Mouse (Mus musculus) kidney, adult 8-10 months (tissue): ENCODE measurements at regions not wholly inside any gene's neighbourhood (a gene's known extent, or its start where the extent isn't known, plus 50 kb on each side); places are given as distances from the start of the nearest gene placed in this dataset.

Source experiments
- DNase-seq, 2 experiments: peaks; one replicate each; pipeline ENCODE4 v3.0.0; 2022

DNA sequence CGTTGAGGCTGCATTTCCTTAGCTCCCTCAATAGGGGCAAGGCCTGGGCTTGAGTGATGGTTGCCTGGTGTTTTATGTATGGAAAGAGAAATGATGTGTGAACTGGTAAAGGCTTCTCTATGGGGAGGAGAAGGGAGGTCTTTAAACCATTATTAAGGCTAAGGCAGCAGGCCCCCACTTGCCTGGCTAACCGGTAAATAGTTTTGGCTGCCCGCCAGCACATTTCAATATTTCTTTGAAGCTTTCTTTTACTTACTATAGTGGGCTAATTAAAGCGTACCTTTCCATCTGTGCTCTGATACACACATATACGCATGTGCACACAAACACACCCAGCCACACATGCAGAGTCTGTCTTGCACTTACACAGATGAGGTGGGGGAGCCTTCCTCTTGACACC, 123.9 kb upstream of the Slc35b3 start:
- DNase-seq: no peak

GRCm38 (mm10) chr13:39074211-39074610, 113.5 kb upstream of the Slc35b3 start:
- no peak for DNase-seq

DNA sequence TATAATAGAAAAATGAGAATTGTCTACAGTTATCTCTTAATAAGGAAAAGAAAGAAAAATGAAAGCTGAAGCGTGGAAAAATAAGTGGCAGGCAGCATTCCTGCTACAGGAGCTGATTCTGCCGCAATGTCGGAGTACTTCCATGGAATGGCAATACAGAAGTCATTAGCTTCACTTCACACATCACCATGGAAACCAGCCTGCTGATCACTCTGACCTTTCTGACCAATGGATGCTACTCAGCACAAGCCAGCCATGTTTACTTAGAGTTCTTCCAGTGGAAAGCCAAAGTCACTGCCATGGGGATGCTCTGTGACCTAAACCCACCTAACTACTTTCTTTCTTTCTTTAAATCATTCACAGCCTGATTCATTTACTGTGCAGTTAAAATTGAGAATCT, 71.6 kb upstream of the Slc35b3 start:
- DNase-seq: no peak

DNA sequence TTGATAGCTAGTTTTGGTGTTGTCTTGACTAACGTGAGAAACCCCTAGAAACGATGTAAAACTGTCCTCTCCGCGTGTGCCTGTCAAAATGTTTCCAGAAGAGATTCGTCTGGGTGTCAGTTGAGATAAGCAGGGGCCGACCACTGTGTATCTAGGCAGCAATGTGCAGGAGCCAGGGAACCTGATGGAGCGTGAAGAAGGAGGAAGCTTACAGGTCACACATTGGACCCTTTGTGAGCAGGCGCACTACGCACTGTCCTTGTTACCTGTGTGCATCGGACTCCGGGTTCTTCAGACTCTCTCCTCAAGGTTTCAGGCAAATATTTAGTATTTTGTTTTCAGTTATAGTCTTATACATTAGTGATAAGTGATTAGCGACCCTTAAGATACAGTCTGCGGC, 59.5 kb upstream of the Slc35b3 start:
- DNase-seq: no peak

DNA sequence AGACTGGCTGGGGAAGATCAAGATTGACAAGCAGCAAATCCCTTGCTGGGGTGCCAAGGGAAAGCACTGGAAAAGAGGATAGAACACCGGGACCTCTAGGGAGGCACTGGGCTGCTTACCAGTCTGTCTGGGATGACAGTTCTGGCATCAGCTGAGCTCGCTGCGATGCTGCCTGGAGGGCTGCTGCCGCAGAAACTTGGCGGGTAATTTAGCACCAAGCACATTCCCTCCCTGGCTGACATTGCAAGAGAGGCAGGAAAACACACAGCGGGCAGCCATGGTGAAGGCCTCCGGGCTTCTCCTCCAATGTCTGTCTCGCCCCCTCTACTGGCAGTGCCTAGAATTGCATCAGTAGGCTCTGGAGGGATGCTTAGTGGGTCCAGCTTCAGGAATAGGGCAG, 51.0 kb upstream of the Slc35b3 start:
- DNase-seq: peak; percentile 49 to 71
